Mouse (Mus musculus): ENCODE results near the gene Inafm2.

DNA sequence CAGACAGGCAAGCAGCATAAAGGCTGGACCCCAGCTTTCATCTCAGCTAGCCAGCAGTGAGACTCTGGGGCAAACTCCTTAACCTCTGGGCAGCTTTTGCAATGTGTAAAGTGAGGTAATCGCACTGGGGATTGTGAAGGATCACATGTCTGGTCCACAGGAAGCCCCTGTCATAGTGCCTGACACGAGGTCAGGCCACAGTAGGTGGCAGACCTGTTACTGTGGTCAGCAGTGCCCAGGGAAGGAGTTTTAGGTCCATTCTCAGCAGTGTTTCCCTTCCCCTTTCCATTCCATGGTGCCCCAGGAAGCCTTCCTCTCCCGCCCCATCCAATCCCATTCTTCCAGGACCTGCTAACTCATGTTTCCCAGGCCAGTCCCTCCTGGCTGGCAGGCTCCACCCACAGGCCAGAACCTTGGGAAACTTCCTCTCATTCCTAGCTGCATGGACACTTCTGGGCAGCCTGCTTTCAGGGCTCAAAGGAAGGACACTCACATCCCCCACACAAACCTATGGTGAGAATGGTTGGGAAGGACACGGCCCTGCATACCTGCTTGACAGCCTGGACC lies 35.8 kb upstream of the Inafm2 start:
- no peak for TF ChIP-seq EP300 (IDR thresholded peaks at IDR 0.05; ENCODE audit: low read depth)
- no peak for TF ChIP-seq CTCF (IDR thresholded peaks at IDR 0.05; ENCODE audit: low read depth)

All from liver, embryonic 14.5 days (tissue).